17 mouse cellular contexts compared by ENCODE assay signal in the genomic region with DNA sequence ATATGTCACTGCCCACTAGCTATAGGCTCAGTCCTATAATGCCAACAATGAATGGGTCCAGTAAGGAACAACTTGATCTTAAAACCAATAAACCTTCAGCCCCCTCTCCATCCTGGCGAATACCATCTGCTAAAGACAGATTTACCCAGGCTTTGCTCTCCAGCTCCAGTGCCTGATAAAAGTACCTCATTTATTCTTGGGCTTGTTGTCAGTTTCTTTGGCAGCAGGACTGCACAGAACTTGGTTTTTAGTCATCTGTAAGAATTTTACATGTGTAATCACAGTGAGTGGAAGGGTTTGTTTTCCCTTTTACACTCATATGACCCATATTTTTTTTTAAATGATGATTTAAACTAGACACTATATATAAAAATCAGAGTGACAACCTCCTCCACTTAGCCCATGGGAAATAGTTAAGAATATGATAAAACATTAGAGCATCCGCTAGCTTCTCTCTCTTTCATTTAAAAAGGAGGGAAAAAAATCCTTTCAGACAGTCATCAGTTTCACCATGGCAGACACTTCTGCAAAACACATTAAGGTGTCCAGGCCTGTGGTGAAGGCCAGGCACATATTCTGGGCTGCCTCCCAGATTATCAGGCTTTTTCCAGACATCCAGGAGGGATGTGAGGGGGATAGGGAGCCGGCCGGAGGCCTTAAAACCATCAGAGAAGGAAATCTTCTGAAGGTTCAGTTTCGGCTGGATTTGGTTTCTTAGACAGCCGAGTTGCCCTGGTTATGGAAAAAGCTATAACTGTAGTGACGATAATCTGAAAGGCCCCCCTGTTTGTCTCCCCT.
DNase-seq lines count a peak whose midpoint lies in the region; ATAC-seq and TF ChIP-seq lines count a peak whose summit lies in the region.
"Had no signal": no experiment of that assay in that cellular context is flagged by ENCODE, and none has a peak within 500 bp of the region (broad histone marks: within the 10 kb centered on the region; RNA-seq: fewer than 3 reads in every experiment).

No protein-coding gene starts in this region.

- peak overlapping the region; percentile 10; the same call in 1 of the 2 replicates for H3K27ac ChIP-seq in lung, embryonic 14.5 days (ENCODE audit: low read depth)
- H3K27ac ChIP-seq in embryonic facial prominence, embryonic 10.5 days (replicated peaks), result 0 out of 2 replicates have a peak overlapping the region, but pooled peaks have one; percentile 61
- H3K27ac ChIP-seq in limb, embryonic 12.5 days, result peak overlapping the region; percentile 57
- H3K27ac ChIP-seq: liver, embryonic 13.5 days; macrophage; stomach, embryonic 15.5 days had no signal

- H3K4me1 ChIP-seq in lung, embryonic 14.5 days (ENCODE audit: insufficient read depth), result peaks cover 12% of the 10 kb centered on the region; the same call in 1 of the 2 replicates
- no peaks in the 10 kb centered on the region for H3K4me1 ChIP-seq in lung, adult 2 months (ENCODE audit: control insufficient read depth, insufficient read depth, low read length)
- peaks cover 26% of the 10 kb centered on the region for H3K4me1 ChIP-seq in embryonic facial prominence, embryonic 10.5 days
- peaks cover 24% of the 10 kb centered on the region for H3K4me1 ChIP-seq in limb, embryonic 12.5 days (replicated peaks)
- H3K4me1 ChIP-seq: liver, embryonic 13.5 days had no signal

- TF ChIP-seq POLR2A in lung, adult 2 months (IDR thresholded peaks at IDR 0.05; ENCODE audit: borderline replicate concordance, extremely low read depth, low read depth, low read length), result no peak

- 0 out of 2 replicates have a peak, but pooled peaks have one; percentile 32 for ATAC-seq in lung, embryonic 14.5 days (ENCODE audit: insufficient read depth)
- no peak for ATAC-seq in limb, embryonic 12.5 days (ENCODE audit: insufficient number of reproducible peaks, insufficient read depth, low FRiP score, low TSS enrichment, low read depth)
- ATAC-seq: Patski had no signal

- TF ChIP-seq CTCF in lung, embryonic 14.5 days (IDR thresholded peaks at IDR 0.05; ENCODE audit: low read depth), result no peak
- no peak for TF ChIP-seq CTCF in lung, adult 2 months (IDR thresholded peaks at IDR 0.05; ENCODE audit: insufficient read depth, low read length)

- no peak overlapping the region for H3K4me2 ChIP-seq in lung, embryonic 14.5 days
- H3K4me2 ChIP-seq in limb, embryonic 12.5 days, result no peak overlapping the region
- H3K4me2 ChIP-seq: liver, embryonic 13.5 days; stomach, embryonic 15.5 days had no signal

- no peaks in the 10 kb centered on the region for H3K36me3 ChIP-seq in lung, embryonic 14.5 days (ENCODE audit: insufficient read depth)
- no peaks in the 10 kb centered on the region for H3K36me3 ChIP-seq in embryonic facial prominence, embryonic 10.5 days (replicated peaks)
- no peaks in the 10 kb centered on the region for H3K36me3 ChIP-seq in limb, embryonic 12.5 days
- H3K36me3 ChIP-seq: liver, embryonic 13.5 days; stomach, embryonic 15.5 days had no signal

- no peaks in the 10 kb centered on the region for H3K27me3 ChIP-seq in lung, embryonic 14.5 days (ENCODE audit: insufficient read depth, low read length)
- H3K27me3 ChIP-seq in embryonic facial prominence, embryonic 10.5 days (replicated peaks; ENCODE audit: low read depth, poor library complexity, severe bottlenecking), result no peaks in the 10 kb centered on the region
- H3K27me3 ChIP-seq in limb, embryonic 12.5 days, result no peaks in the 10 kb centered on the region
- H3K27me3 ChIP-seq: liver, embryonic 13.5 days; Patski; stomach, embryonic 15.5 days had no signal

- peak; percentile 71 for DNase-seq in heart, adult 11 months
- DNase-seq in heart, postnatal 4 days, result no peak
- DNase-seq in lung, embryonic 14.5 days, result peak; percentile 41
- DNase-seq in lung, adult 2 months, result no peak
- DNase-seq in embryonic facial prominence, embryonic 10.5 days (ENCODE audit: low spot score), result no peak
- DNase-seq in Muller cell, postnatal 12 days (ENCODE audit: inconsistent ontology term), result no peak
- no peak for DNase-seq in kidney, adult 9 months
- DNase-seq: cerebellum, postnatal 25 days; heart, postnatal 10 days; kidney, postnatal 14 days; layer of hippocampus, postnatal 36 days; liver, embryonic 13.5 days; right cerebral cortex, postnatal 14 days had no signal

- no peak overlapping the region for H3K9ac ChIP-seq in lung, embryonic 14.5 days
- H3K9ac ChIP-seq in limb, embryonic 12.5 days (replicated peaks), result no peak overlapping the region
- H3K9ac ChIP-seq: liver, embryonic 13.5 days; stomach, embryonic 15.5 days had no signal

- H3K4me3 ChIP-seq in lung, embryonic 14.5 days (ENCODE audit: low read depth, low read length), result no peak overlapping the region
- H3K4me3 ChIP-seq in lung, adult 2 months (replicated peaks; ENCODE audit: extremely low read depth, low read depth, low read length), result no peak overlapping the region
- H3K4me3 ChIP-seq in embryonic facial prominence, embryonic 10.5 days, result no peak overlapping the region
- H3K4me3 ChIP-seq in limb, embryonic 12.5 days (replicated peaks), result no peak overlapping the region
- H3K4me3 ChIP-seq: liver, embryonic 13.5 days; stomach, embryonic 15.5 days had no signal

- no peaks in the 10 kb centered on the region for H3K9me3 ChIP-seq in lung, embryonic 14.5 days (ENCODE audit: low read depth, low read length)
- H3K9me3 ChIP-seq in embryonic facial prominence, embryonic 10.5 days, result no peaks in the 10 kb centered on the region
- H3K9me3 ChIP-seq in limb, embryonic 12.5 days, result no peaks in the 10 kb centered on the region
- H3K9me3 ChIP-seq: liver, embryonic 13.5 days; stomach, embryonic 15.5 days had no signal

- WGBS in lung, embryonic 14.5 days, result 55% methylated on average over 7 of the region's 7 CpGs
- WGBS in lung, adult 2 months, result 81% methylated on average over 7 of the region's 7 CpGs
- WGBS in embryonic facial prominence, embryonic 10.5 days, result 87% methylated on average over 7 of the region's 7 CpGs
- 52% methylated on average over 7 of the region's 7 CpGs for WGBS in limb, embryonic 12.5 days

Comparison
In these comparisons a context has a peak if more than half of its experiments do, and no peak if none do; other contexts are left out.
1. DNase-seq: peak in heart, adult 11 months (single experiment) and lung, embryonic 14.5 days (single experiment); none in heart, postnatal 4 days (single experiment), lung, adult 2 months (single experiment), embryonic facial prominence, embryonic 10.5 days (single experiment), Muller cell, postnatal 12 days (single experiment) and kidney, adult 9 months (single experiment).
2. H3K27ac ChIP-seq: peak in every context shown above with its lines; median percentile 61 in embryonic facial prominence, embryonic 10.5 days; 57 in limb, embryonic 12.5 days; 10 in lung, embryonic 14.5 days.